Mouse (Mus musculus) small intestine, adult 2 months (tissue): ENCODE measurements around the gene Dnaaf5.

Source experiments
- CTCF ChIP-seq: fragments of 200-500 bp; IDR thresholded peaks from 2 replicates; pipeline ENCODE4 v1.5.1; 2012; ENCODE audit warnings: low read depth, mild to moderate bottlenecking, control low read depth, inconsistent platforms, low read length, moderate library complexity, mixed read lengths; ENCODE audit not compliant: insufficient replicate concordance, insufficient read length; ENCODE audit errors: extremely low read depth
- POLR2A ChIP-seq: fragments of 200-500 bp; IDR thresholded peaks from 2 replicates; pipeline ENCODE4 v1.6.1; 2012; ENCODE audit warnings: low read depth, mild to moderate bottlenecking, control low read depth, inconsistent platforms, low read length, moderate library complexity

DNA sequence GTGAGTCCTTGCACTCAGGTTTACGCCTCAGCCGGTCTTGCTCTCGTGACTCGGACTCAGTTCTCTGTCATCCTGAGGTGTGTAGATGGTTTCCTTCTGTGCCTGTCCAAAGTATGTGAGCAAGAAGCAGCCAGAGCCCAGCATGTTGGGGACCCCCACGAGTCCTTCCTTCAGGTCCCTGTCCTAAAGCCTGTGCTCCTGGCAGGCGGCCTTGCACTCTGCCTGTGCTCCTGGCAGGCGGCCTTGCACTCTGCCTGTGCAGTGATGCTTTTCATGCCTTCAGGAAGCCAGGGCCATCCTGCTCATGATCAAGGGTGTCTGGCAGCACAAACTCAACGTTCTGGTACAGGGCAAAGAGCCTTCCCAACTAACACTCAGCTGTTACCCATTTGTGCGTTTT lies 33.6 kb downstream of the Dnaaf5 start:
- no peak for TF ChIP-seq CTCF
- no peak for TF ChIP-seq POLR2A
